Mouse (Mus musculus): ENCODE results near the gene Camk1d.

- no peak for TF ChIP-seq CTCF (IDR thresholded peaks at IDR 0.05; ENCODE audit: borderline replicate concordance, insufficient read depth, low read depth, low read length)
- TF ChIP-seq POLR2A (IDR thresholded peaks at IDR 0.05; ENCODE audit: borderline replicate concordance, insufficient read depth, low read length) = no peak
Observed at GRCm38 (mm10) chr2:5485786-5486185, 228.5 kb downstream of the Camk1d start.
